Mouse (Mus musculus): Measurements from ENCODE around the gene Kif26a. TPM values are rescaled to one million over a fixed set of nuclear protein-coding genes. Genes with fewer than 3 reads are reported as not detected.

Kif26a gene
- polyA plus RNA-seq, 1 experiment from 2014 or later = 6.6 TPM

DNA sequence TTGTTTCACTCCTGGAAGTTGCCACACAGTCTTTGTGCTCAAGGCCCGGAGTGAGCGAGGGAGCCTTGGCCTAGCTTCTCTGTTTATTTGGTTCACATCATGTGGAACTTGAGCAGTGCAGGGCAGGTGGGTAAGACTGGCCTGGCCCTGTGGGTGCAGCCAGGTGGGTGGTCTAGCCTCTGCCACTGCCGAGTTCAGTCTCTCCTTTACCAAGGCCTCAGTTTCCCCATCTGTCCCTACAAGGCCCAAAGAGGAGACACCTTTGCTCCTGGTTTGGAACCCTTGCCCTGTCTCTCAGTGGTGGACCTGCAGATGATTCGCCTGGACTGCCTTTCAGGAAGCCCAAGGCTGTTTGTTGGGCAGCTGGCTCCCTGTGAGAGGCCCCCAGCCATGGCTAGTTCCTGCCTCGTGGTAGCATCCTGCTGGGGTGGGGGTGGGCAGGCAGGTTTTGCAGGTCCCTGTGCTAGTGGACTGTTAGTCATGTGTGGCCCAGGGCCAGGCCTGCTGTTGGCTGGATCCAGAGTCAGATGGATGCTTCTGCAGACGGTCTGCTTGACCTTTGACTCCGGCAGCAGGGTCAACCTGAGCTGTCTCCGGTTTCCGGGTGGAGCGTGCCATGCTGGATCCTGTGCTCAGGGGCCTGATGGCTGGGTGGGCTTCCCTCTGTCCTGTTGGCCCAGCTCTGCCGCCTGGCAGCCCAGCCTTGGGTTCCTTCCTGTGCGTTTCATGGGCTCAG lies 5.4 kb downstream of the Kif26a start:
- H3K27me3 ChIP-seq = peaks cover 5% of the 10 kb centered on the region; the same call in 1 of the 2 replicates

DNA sequence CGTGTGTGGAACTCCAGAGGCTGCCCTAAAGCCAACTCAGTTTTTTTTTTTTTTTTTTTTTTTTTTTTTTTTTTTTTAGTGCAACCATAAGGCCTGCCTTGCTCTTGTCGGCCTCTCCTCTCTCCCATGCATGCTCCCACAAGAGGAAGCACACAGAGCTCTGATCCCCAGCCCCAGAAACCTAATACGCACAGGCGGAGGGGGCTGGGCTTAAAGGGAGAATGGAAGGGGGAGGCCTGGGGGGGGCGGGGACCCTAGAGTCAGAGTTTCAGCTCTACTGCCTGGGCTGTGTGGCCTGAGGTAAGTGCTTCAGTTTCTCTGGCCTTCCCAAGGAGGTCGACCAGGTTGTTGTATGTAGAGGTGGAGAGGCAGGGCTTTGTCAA lies 6.0 kb downstream of the Kif26a start:
- 19% methylated on average over 6 of the region's 6 CpGs for WGBS

More for the DNA sequence above, 5.4 kb downstream of the Kif26a start:
- Histone ChIP-seq H3K27ac (peak overlapping the region; percentile 82), H3K4me3 (replicated peaks) (no peak overlapping the region), H3K9ac (replicated peaks) (peak overlapping the region; percentile 44), H3K4me2 (peak overlapping the region; percentile 26), H3K9me3 (no peaks in the 10 kb centered on the region), H3K4me1 (replicated peaks) (peaks cover 88% of the 10 kb centered on the region), H3K36me3 (0 out of 2 replicates have a peak, but pooled peaks cover 5% of the 10 kb centered on the region)
- ATAC-seq (ENCODE audit: insufficient number of reproducible peaks, insufficient read depth, low FRiP score, low TSS enrichment, low read depth) = no peak
- 26% methylated on average over 12 of the region's 12 CpGs for WGBS

DNA sequence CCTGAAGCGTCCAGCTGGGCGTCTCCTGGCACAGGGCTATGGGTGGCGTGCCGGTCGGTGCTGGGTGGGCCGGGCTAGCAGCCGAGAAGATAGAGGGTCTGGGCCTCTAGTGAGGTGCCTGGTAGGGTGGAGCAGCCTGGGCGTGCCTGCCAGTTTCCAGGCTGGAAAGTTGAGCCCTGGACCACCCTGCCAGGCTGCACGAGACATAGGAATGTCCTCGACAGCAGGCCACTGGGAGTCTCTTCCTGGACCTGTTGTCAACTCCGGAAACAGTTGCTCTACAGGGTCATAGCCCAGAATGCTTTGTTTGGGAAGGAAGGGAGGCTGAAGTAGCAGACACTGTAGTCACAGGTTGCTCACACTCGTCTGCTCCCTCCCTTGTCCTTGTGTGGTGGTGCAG lies 7.6 kb downstream of the Kif26a start:
- no peak overlapping the region for H3K4me3 ChIP-seq (replicated peaks)
- H3K9ac ChIP-seq (replicated peaks) = 0 out of 2 replicates have a peak overlapping the region, but pooled peaks have one; percentile 14
- 76% methylated on average over 12 of the region's 12 CpGs for WGBS
- H3K27me3 ChIP-seq = no peaks in the 10 kb centered on the region; the same call in 1 of the 2 replicates
- no peak for ATAC-seq (ENCODE audit: insufficient number of reproducible peaks, insufficient read depth, low FRiP score, low TSS enrichment, low read depth)
- peaks cover 74% of the 10 kb centered on the region for H3K4me1 ChIP-seq (replicated peaks)
- no peaks in the 10 kb centered on the region for H3K9me3 ChIP-seq
- H3K36me3 ChIP-seq = peaks cover 20% of the 10 kb centered on the region
- H3K4me2 ChIP-seq = no peak overlapping the region
- H3K27ac ChIP-seq = peak overlapping the region; percentile 13; the same call in 1 of the 2 replicates

More for the DNA sequence above, 6.0 kb downstream of the Kif26a start:
- H3K4me1 ChIP-seq (replicated peaks) = peaks cover 87% of the 10 kb centered on the region
- 0 out of 2 replicates have a peak, but pooled peaks cover 5% of the 10 kb centered on the region for H3K36me3 ChIP-seq
- 0 out of 2 replicates have a peak, but pooled peaks have one; percentile 54 for ATAC-seq (ENCODE audit: insufficient number of reproducible peaks, insufficient read depth, low FRiP score, low TSS enrichment, low read depth)
- peaks cover 5% of the 10 kb centered on the region; the same call in 1 of the 2 replicates for H3K27me3 ChIP-seq
- H3K9me3 ChIP-seq = no peaks in the 10 kb centered on the region
- H3K4me2 ChIP-seq = no peak overlapping the region
- no peak overlapping the region for H3K9ac ChIP-seq (replicated peaks)
- H3K4me3 ChIP-seq (replicated peaks) = no peak overlapping the region
- peak overlapping the region; percentile 82 for H3K27ac ChIP-seq

DNA sequence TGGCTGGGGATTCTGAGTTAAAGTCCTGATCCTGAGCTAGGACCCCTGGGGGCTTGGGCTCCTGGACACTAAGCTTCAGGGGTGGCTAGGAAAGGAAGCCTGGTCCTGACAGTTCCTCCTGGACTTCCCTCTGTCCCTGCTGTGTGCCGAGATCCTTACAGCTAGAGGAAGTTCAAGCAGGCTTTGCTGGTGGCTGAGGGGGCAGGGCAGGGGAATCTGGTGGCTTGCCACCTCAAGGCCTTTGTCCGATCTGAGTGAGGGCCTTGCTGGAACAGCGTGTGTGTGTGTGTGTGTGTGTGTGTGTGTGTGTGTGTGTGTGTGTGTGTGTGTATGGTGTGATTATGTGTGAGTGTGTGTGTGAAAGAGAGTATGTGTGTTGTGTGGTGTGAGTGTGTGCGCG lies 8.5 kb downstream of the Kif26a start:
- Histone ChIP-seq H3K27me3 (no peaks in the 10 kb centered on the region), H3K9ac (replicated peaks) (0 out of 2 replicates have a peak overlapping the region, but pooled peaks have one; percentile 34), H3K36me3 (peaks cover 26% of the 10 kb centered on the region), H3K4me3 (replicated peaks) (no peak overlapping the region), H3K27ac (peak overlapping the region; percentile 47), H3K4me2 (no peak overlapping the region), H3K9me3 (no peaks in the 10 kb centered on the region), H3K4me1 (replicated peaks) (peaks cover 71% of the 10 kb centered on the region)
- 54% methylated on average over 5 of the region's 5 CpGs for WGBS
- no peak for ATAC-seq (ENCODE audit: insufficient number of reproducible peaks, insufficient read depth, low FRiP score, low TSS enrichment, low read depth)

DNA sequence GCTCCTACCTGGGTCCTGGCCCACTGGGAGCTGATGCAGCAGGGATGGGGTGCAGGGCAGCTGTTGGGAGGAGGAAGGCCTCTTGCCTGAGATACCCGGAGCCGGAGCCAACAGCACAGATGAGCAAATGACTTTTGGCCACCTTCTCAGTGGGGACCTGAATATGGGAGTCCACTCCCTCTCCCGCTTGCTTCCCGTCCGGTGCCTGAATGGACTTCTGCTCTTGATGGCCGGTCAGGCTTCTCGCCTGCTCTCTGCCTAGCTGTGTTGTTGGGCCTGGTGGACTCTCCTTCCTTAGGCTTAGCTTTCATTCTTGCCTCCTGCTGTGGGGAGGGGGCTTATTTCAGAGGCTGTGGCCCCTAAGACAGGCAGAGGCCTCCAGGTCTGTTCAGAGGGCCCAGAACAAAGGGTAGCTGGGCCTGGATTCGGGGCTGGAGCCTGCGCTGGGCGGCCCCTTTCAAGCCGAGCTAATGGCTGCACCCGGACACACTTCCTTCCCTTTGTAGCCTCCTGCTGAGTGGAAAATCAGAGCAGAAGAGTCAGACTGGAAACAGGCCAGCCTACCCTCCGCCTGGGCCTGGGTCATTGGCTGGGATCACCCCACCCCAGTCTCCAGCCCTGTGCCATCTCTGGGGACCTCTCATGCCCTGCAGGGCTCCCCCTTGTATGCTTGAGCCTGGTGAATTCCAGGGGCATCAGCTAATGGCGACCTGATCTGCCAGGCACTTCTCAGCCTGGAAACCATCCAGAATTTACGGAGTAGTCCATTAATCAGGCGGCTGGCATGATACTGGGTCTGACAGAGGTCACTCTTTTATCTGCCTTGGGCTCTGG lies 9.4 kb downstream of the Kif26a start:
- Histone ChIP-seq H3K4me2 (no peak overlapping the region), H3K9ac (replicated peaks) (no peak overlapping the region; the same call in 1 of the 2 replicates), H3K4me3 (replicated peaks) (no peak overlapping the region), H3K4me1 (replicated peaks) (peaks cover 61% of the 10 kb centered on the region), H3K27ac (peak overlapping the region; percentile 47), H3K9me3 (no peaks in the 10 kb centered on the region), H3K36me3 (peaks cover 36% of the 10 kb centered on the region), H3K27me3 (no peaks in the 10 kb centered on the region)
- 52% methylated on average over 16 of the region's 16 CpGs for WGBS
- ATAC-seq (ENCODE audit: insufficient number of reproducible peaks, insufficient read depth, low FRiP score, low TSS enrichment, low read depth) = no peak

DNA sequence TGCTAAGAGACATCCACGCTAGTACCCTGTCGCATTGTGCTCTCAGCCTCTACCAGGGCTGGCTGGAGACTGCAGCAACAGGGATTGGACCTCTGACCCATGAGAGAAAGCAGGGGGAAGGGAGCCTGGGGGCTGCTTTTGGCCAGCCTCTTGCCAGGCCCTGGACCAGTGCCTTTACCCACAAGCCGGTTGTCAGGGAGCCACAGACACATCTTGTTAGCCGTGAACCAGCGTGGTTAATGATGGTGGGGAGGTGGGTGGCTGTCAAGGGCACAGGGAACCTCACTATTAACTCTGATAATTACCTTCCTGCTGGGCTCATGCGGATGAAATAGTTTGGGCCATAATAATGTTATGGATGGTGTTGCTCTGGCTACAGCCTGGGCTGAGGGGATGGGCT lies 10.8 kb downstream of the Kif26a start:
- no peak for ATAC-seq (ENCODE audit: insufficient number of reproducible peaks, insufficient read depth, low FRiP score, low TSS enrichment, low read depth)
- no peak overlapping the region for H3K4me2 ChIP-seq
- H3K4me1 ChIP-seq (replicated peaks) = peaks cover 47% of the 10 kb centered on the region
- WGBS = 62% methylated on average over 6 of the region's 6 CpGs
- H3K9me3 ChIP-seq = no peaks in the 10 kb centered on the region
- H3K36me3 ChIP-seq = peaks cover 49% of the 10 kb centered on the region
- H3K4me3 ChIP-seq (replicated peaks) = no peak overlapping the region
- no peaks in the 10 kb centered on the region for H3K27me3 ChIP-seq
- no peak overlapping the region for H3K27ac ChIP-seq
- no peak overlapping the region for H3K9ac ChIP-seq (replicated peaks)

DNA sequence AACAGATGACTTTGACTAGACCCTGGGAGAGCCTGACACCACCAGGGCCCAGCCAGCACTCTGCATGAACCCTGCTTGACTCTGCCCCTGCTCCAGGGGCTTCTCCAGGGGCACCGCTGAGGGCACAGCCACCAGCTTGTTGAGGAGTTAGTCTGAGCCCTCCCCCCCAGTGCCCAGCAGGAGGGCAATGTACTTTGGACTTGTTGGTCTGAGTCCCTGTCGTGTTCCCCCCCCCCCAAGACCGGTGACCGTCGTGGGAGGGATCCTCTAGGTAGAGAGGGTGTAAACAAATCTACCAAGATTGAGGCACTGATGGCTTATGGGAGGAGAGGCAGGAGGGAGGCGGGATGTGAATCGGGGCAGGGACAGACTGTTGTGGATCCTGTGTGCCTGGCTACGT lies 12.2 kb downstream of the Kif26a start:
- Histone ChIP-seq H3K27ac (no peak overlapping the region), H3K27me3 (no peaks in the 10 kb centered on the region), H3K9ac (replicated peaks) (no peak overlapping the region), H3K36me3 (peaks cover 49% of the 10 kb centered on the region), H3K4me1 (replicated peaks) (peaks cover 47% of the 10 kb centered on the region), H3K4me3 (replicated peaks) (no peak overlapping the region), H3K4me2 (no peak overlapping the region), H3K9me3 (no peaks in the 10 kb centered on the region)
- WGBS = 59% methylated on average over 8 of the region's 8 CpGs
- no peak for ATAC-seq (ENCODE audit: insufficient number of reproducible peaks, insufficient read depth, low FRiP score, low TSS enrichment, low read depth)

DNA sequence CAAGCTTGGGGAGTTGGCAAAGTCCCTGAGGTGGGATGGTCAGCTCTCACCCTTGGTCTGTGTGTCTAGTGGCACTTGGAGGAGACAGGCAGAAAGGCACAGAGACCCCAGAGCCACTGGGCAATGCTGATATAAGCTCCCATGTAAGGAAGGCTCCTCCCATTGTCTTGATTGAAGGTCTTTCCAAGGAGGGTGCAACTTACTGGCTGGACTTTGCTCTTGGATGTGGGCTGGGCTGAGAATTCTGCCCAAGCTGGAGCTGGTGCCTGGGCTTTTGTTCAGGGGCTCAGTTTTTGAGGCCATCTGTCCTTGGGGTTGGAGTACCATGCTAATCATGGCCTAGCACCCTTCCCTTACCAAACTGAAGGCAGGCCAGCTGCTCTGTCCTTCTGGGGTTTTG lies 12.8 kb downstream of the Kif26a start:
- Histone ChIP-seq H3K4me1 (replicated peaks) (peaks cover 47% of the 10 kb centered on the region), H3K9ac (replicated peaks) (no peak overlapping the region), H3K36me3 (peaks cover 54% of the 10 kb centered on the region), H3K27me3 (no peaks in the 10 kb centered on the region), H3K4me3 (replicated peaks) (no peak overlapping the region), H3K27ac (no peak overlapping the region), H3K4me2 (no peak overlapping the region), H3K9me3 (no peaks in the 10 kb centered on the region)
- ATAC-seq (ENCODE audit: insufficient number of reproducible peaks, insufficient read depth, low FRiP score, low TSS enrichment, low read depth) = no peak

DNA sequence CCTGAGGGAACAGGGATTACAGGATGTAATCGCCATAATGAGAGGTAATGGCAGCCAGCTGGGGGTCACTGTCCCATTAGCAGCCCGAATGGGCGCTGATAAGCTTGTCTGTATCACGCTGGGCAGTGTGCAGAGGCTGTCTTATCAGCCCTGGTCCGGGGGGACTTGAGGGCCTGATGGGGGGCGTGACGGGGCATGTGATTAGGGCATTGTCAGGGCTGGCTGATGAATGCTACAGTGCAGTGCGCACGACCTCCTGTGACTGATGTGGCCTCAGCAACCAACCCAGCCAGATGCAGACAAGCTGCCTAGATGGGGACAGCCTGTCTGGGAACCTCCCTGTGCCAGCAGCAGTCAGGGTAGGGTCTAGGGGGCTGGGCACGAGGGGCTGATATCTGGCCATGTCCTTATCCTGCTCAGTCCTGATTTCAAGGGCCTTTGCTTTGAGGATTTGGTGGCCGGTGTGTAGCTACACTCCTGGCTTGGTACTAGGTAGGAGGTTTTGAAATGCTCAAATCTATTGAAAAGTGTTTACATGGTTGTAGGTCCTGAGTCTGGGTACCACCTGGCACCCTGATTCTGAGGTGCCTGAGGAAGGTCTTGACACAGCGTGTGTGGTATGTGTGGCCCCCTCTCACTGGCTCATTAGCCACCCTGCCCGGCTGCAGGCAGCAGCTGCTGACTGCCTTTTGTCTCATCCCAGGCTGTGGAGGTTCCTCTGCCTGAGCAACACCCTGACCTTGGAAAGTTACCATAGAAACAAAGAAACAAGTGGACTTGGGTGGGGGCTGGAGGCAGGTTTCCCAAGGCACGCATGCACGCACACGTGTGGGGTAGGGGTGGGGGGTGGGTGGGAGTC lies 18.2 kb downstream of the Kif26a start:
- no peak overlapping the region for H3K4me2 ChIP-seq
- no peaks in the 10 kb centered on the region for H3K27me3 ChIP-seq
- H3K4me1 ChIP-seq (replicated peaks) = peaks cover 28% of the 10 kb centered on the region
- no peak overlapping the region for H3K27ac ChIP-seq
- ATAC-seq (ENCODE audit: insufficient number of reproducible peaks, insufficient read depth, low FRiP score, low TSS enrichment, low read depth) = peak; percentile 39; the same call in 1 of the 2 replicates
- 41% methylated on average over 16 of the region's 16 CpGs for WGBS
- H3K4me3 ChIP-seq (replicated peaks) = no peak overlapping the region
- peaks cover 57% of the 10 kb centered on the region for H3K36me3 ChIP-seq
- no peak overlapping the region for H3K9ac ChIP-seq (replicated peaks)
- H3K9me3 ChIP-seq = no peaks in the 10 kb centered on the region

DNA sequence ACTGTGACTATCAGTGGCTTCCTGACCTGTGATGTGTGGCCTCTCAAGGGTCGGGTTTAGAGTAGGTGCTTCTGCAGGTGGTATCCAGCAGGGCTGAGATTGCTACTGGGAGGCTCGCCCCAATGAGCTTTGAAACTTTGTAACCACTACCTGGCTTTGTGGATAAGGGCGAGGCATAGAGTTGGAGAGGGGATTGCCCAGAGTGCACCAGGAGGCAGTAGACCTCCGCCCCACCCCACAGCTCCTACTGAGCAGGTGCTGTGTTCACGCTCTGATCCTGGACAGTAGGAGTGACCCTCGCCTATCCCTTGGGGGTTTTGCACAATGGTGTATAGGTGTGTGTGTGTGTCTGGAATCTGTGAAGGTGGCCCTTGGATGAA lies 18.8 kb downstream of the Kif26a start:
- no peak overlapping the region for H3K27ac ChIP-seq
- no peak overlapping the region for H3K4me3 ChIP-seq (replicated peaks)
- no peak for ATAC-seq (ENCODE audit: insufficient number of reproducible peaks, insufficient read depth, low FRiP score, low TSS enrichment, low read depth)
- H3K27me3 ChIP-seq = no peaks in the 10 kb centered on the region
- H3K4me1 ChIP-seq (replicated peaks) = peaks cover 28% of the 10 kb centered on the region
- peaks cover 57% of the 10 kb centered on the region for H3K36me3 ChIP-seq
- no peaks in the 10 kb centered on the region for H3K9me3 ChIP-seq
- H3K9ac ChIP-seq (replicated peaks) = no peak overlapping the region
- no peak overlapping the region for H3K4me2 ChIP-seq
- WGBS = 77% methylated on average over 6 of the region's 6 CpGs
